Mouse (Mus musculus): ENCODE data around the gene Nup50. TPM values are rescaled to one million over a fixed set of nuclear protein-coding genes. Genes with fewer than 3 reads are reported as not detected.

Nup50 gene
- polyA plus RNA-seq, 1 experiment = 69.8 TPM

- TF ChIP-seq POLR2A (IDR thresholded peaks at IDR 0.05; ENCODE audit: insufficient read depth, low read length) (no peak), CTCF (IDR thresholded peaks at IDR 0.05; ENCODE audit: low read depth, low read length) (no peak), EP300 (IDR thresholded peaks at IDR 0.05; ENCODE audit: insufficient read depth, low read depth, low read length) (no peak)
- Histone ChIP-seq H3K36me3 (ENCODE audit: control insufficient read depth, insufficient read depth, low read length, poor library complexity, severe bottlenecking) (no peaks in the 10 kb centered on the region), H3K4me3 (ENCODE audit: low read depth, low read length) (no peak overlapping the region), H3K27me3 (ENCODE audit: control insufficient read depth, insufficient read depth, low read length, poor library complexity, severe bottlenecking) (no peaks in the 10 kb centered on the region), H3K9ac (ENCODE audit: low read depth, poor library complexity, severe bottlenecking) (no peak overlapping the region), H3K4me1 (ENCODE audit: control insufficient read depth, insufficient read depth, low read length) (peaks cover 3% of the 10 kb centered on the region), H3K27ac (ENCODE audit: insufficient read depth, low read length) (no peak overlapping the region), H3K9me3 (replicated peaks; ENCODE audit: control insufficient read depth, insufficient read depth, low read length, poor library complexity, severe bottlenecking) (no peaks in the 10 kb centered on the region)
These were observed 62.4 kb downstream of the Nup50 start for GRCm38 (mm10) chr15:84985516-84986160.

GRCm38 (mm10) chr15:84986171-84987019, 63.2 kb downstream of the Nup50 start:
- Histone ChIP-seq H3K36me3 (ENCODE audit: control insufficient read depth, insufficient read depth, low read length, poor library complexity, severe bottlenecking) (no peaks in the 10 kb centered on the region), H3K4me3 (ENCODE audit: low read depth, low read length) (peak overlapping the region; percentile 79; the same call in 1 of the 2 replicates), H3K27me3 (ENCODE audit: control insufficient read depth, insufficient read depth, low read length, poor library complexity, severe bottlenecking) (no peaks in the 10 kb centered on the region), H3K9me3 (replicated peaks; ENCODE audit: control insufficient read depth, insufficient read depth, low read length, poor library complexity, severe bottlenecking) (no peaks in the 10 kb centered on the region), H3K27ac (ENCODE audit: insufficient read depth, low read length) (no peak overlapping the region), H3K4me1 (ENCODE audit: control insufficient read depth, insufficient read depth, low read length) (peaks cover 3% of the 10 kb centered on the region), H3K9ac (ENCODE audit: low read depth, poor library complexity, severe bottlenecking) (no peak overlapping the region)
- no peak for TF ChIP-seq EP300 (IDR thresholded peaks at IDR 0.05; ENCODE audit: insufficient read depth, low read depth, low read length)
- no peak for TF ChIP-seq CTCF (IDR thresholded peaks at IDR 0.05; ENCODE audit: low read depth, low read length)
- no peak for TF ChIP-seq POLR2A (IDR thresholded peaks at IDR 0.05; ENCODE audit: insufficient read depth, low read length)

DNA sequence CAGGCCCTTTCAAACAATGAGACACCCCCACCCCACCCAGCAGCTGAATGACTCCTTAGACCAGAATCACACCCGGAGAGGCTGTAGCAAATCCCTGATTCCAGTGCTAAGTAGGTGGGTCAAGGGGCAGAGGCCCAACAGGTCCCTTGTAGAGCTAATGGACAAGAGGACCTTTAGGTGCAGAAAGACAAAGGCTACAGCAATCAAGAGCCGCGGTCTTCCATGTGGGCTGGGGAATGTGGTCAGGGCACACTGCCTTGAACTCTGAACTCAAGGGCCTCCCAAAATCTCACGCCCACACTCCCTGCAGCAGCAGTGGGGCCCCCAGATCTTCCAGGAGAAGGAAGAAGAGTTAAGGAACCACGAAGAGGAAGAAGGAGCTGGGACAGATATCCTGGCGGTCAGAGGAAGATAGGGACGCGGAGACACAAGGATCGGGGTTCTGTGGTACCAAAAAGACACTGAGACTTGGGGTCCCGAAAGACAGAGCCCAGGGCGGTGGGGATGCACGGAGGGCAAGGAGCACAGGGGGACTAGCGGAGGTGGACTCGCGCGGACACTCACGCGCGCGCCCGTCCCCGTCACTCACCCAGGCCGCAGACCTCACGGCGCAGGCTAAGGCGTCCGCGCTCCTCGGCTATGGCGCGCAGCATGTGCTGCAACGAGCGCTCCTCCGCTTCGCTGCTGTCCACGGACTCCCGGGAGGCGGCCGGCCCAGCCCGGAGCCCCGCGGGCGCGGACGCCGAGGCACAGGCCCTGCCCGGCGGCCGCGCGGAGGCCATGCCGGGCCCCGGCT, 64.0 kb downstream of the Nup50 start:
- Histone ChIP-seq H3K27ac (ENCODE audit: insufficient read depth, low read length) (no peak overlapping the region), H3K4me1 (ENCODE audit: control insufficient read depth, insufficient read depth, low read length) (peaks cover 3% of the 10 kb centered on the region), H3K36me3 (ENCODE audit: control insufficient read depth, insufficient read depth, low read length, poor library complexity, severe bottlenecking) (no peaks in the 10 kb centered on the region), H3K9me3 (replicated peaks; ENCODE audit: control insufficient read depth, insufficient read depth, low read length, poor library complexity, severe bottlenecking) (no peaks in the 10 kb centered on the region), H3K4me3 (ENCODE audit: low read depth, low read length) (peak overlapping the region; percentile 79), H3K27me3 (ENCODE audit: control insufficient read depth, insufficient read depth, low read length, poor library complexity, severe bottlenecking) (no peaks in the 10 kb centered on the region), H3K9ac (ENCODE audit: low read depth, poor library complexity, severe bottlenecking) (peak overlapping the region; percentile 74)
- TF ChIP-seq POLR2A (IDR thresholded peaks at IDR 0.05; ENCODE audit: insufficient read depth, low read length) (no peak), EP300 (IDR thresholded peaks at IDR 0.05; ENCODE audit: insufficient read depth, low read depth, low read length) (no peak), CTCF (IDR thresholded peaks at IDR 0.05; ENCODE audit: low read depth, low read length) (no peak)

DNA sequence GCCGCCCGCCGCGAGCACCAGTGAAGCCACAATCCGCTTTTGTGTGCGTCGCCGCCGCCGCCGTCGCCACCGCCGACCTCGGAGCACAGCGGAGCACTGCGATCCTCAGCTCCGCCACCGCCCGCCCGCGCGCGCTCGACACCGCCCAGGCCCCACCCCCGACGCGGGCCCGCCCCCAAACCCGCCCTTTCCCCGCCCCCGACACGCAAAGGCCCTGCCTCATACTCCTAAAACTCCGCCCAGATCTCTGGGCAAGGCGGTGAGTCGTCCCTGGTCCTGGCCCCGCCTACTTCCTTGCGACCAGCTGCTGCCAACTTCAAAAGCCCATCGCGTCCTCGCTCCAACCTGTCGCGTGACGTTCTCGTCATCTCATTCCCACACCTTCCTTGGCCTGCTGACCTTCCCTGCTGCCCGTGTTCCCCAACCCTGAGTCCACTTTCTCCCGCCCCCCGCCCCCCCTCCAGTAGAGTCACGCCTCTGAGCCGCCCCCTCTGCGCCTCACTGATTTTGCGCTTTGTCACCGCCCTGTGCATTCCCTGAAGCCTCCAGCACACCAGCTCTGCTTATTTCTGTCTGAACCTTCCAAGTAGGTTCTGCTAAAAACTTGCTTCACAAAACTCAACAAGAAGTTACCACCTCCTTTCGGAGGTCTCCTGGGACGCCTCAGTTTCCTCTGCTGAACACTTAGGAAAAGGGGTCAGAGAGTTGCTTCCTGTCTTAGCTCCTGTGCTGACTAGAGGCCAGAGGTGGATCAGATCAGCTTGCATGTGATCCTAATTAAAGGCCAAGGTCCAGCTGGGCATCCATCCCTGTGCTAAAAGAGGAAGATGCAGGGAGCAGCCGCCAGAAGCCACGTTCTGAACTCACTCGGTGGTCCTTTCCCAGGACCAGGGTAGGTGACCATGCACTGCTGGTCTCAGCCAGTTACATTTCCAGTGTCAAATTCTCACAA, 64.9 kb downstream of the Nup50 start, which contains the start of gene 5031439G07Rik:
5031439G07Rik (minus strand) TSS at position 678 of the 952 bp plus-strand sequence.
- Histone ChIP-seq H3K4me1 (ENCODE audit: control insufficient read depth, insufficient read depth, low read length) (peaks cover 3% of the 10 kb centered on the region), H3K36me3 (ENCODE audit: control insufficient read depth, insufficient read depth, low read length, poor library complexity, severe bottlenecking) (no peaks in the 10 kb centered on the region), H3K9me3 (replicated peaks; ENCODE audit: control insufficient read depth, insufficient read depth, low read length, poor library complexity, severe bottlenecking) (no peaks in the 10 kb centered on the region), H3K9ac (ENCODE audit: low read depth, poor library complexity, severe bottlenecking) (peak within 1 kb of the TSS; percentile 74), H3K4me3 (ENCODE audit: low read depth, low read length) (peak within 1 kb of the TSS; percentile 79), H3K27ac (ENCODE audit: insufficient read depth, low read length) (no peak within 1 kb of the TSS), H3K27me3 (ENCODE audit: control insufficient read depth, insufficient read depth, low read length, poor library complexity, severe bottlenecking) (no peaks in the 10 kb centered on the region)
- TF ChIP-seq POLR2A (IDR thresholded peaks at IDR 0.05; ENCODE audit: insufficient read depth, low read length) = peak; percentile 28
- no peak for TF ChIP-seq CTCF (IDR thresholded peaks at IDR 0.05; ENCODE audit: low read depth, low read length)
- TF ChIP-seq EP300 (IDR thresholded peaks at IDR 0.05; ENCODE audit: insufficient read depth, low read depth, low read length) = 0 out of 2 replicates have a peak, but pooled peaks have one; percentile 38

DNA sequence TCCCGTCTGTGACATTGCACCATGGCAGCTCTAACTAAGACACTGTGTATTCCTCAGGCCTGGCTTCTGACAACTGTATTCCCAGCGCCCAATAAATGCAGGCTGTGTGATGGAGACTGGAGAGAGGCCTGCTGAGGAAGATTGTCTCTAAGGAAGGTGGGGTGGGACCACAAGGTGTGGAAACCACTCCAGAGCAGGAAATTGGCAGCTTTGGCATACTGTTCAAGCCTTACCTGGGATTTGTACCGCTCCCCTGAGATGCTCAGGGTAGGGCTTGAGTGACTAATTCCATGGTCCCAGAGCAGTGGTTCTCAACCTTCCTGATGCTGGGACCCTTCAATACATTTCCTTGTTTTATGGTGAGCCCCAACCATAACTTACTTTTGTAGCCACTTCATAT, 65.9 kb downstream of the Nup50 start:
- H3K9me3 ChIP-seq (replicated peaks; ENCODE audit: control insufficient read depth, insufficient read depth, low read length, poor library complexity, severe bottlenecking) = no peaks in the 10 kb centered on the region
- no peak overlapping the region for H3K27ac ChIP-seq (ENCODE audit: insufficient read depth, low read length)
- no peak for TF ChIP-seq CTCF (IDR thresholded peaks at IDR 0.05; ENCODE audit: low read depth, low read length)
- no peak for TF ChIP-seq POLR2A (IDR thresholded peaks at IDR 0.05; ENCODE audit: insufficient read depth, low read length)
- TF ChIP-seq EP300 (IDR thresholded peaks at IDR 0.05; ENCODE audit: insufficient read depth, low read depth, low read length) = no peak
- H3K4me1 ChIP-seq (ENCODE audit: control insufficient read depth, insufficient read depth, low read length) = peaks cover 1% of the 10 kb centered on the region
- H3K4me3 ChIP-seq (ENCODE audit: low read depth, low read length) = no peak overlapping the region
- H3K9ac ChIP-seq (ENCODE audit: low read depth, poor library complexity, severe bottlenecking) = no peak overlapping the region
- no peaks in the 10 kb centered on the region for H3K27me3 ChIP-seq (ENCODE audit: control insufficient read depth, insufficient read depth, low read length, poor library complexity, severe bottlenecking)
- H3K36me3 ChIP-seq (ENCODE audit: control insufficient read depth, insufficient read depth, low read length, poor library complexity, severe bottlenecking) = no peaks in the 10 kb centered on the region

Measured in ES-Bruce4 (cell line).